Comparison of ENCODE assay signal across 10 mouse cellular contexts in the genomic region with DNA sequence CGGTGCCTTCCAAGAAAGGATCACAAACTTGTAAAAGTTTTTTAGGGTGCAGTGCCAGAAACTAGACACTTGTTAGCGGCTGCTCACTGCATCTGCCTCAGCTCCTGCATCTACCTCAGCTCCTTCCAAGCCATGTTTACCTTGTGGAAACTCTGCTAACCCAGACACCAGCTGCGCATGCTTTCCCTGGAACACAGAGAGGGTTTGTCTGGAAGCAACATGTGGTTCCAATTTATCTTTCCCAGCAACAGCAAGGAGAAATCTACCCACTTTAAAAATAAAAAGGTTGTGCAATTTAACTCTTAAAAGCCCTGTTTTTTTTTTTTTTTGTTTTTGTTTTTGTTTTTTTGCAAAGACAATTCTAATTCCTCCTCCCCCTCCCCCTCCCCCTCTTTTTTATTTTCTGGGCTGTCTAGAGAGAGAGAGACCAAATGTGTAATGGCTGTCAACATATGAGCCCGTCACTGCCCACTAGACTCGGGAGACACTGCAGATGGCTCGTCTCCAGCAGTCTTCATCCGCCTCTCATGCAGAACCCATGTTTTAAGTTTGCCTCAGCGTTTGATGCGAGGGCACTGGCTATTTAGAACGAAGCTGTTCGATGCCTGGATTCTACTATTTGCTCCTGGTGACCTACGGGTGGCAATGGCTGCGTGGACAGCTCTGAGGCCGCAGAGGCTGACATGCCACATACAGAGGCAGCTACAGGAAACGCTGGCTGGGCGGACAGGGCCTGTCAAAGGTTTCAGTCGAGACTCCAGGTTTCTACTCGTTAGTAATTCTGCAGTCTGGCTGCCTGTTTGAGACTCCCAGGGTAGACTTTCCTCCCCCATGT.
DNase-seq lines count a peak whose midpoint lies in the region; ATAC-seq and TF ChIP-seq lines count a peak whose summit lies in the region.
"Had no signal": no experiment of that assay in that cellular context is flagged by ENCODE, and none has a peak within 500 bp of the region (broad histone marks: within the 10 kb centered on the region; RNA-seq: fewer than 3 reads in every experiment).

No protein-coding gene starts in this region.

- peak overlapping the region; percentile 29 for H3K4me2 ChIP-seq in lung, embryonic 16.5 days (ENCODE audit: low read depth, low read length)
- H3K4me2 ChIP-seq in intestine, embryonic 14.5 days (ENCODE audit: low read length), result no peak overlapping the region
- H3K4me2 ChIP-seq in stomach, embryonic 16.5 days (ENCODE audit: low read depth, low read length), result no peak overlapping the region

- H3K9me3 ChIP-seq in lung, embryonic 16.5 days (ENCODE audit: control insufficient read depth, low read length), result peaks cover 3% of the 10 kb centered on the region; the same call in 1 of the 2 replicates
- 0 out of 2 replicates have a peak, but pooled peaks cover 2% of the 10 kb centered on the region for H3K9me3 ChIP-seq in intestine, embryonic 14.5 days (ENCODE audit: control insufficient read depth, low read length)
- H3K9me3 ChIP-seq in stomach, embryonic 16.5 days (replicated peaks; ENCODE audit: control insufficient read depth, low read length), result no peaks in the 10 kb centered on the region

- no peaks in the 10 kb centered on the region for H3K36me3 ChIP-seq in lung, embryonic 16.5 days (ENCODE audit: control insufficient read depth, insufficient read depth, low read length)
- H3K36me3 ChIP-seq in intestine, embryonic 14.5 days (ENCODE audit: control insufficient read depth, insufficient read depth, low read length), result no peaks in the 10 kb centered on the region
- H3K36me3 ChIP-seq in stomach, embryonic 16.5 days (ENCODE audit: control insufficient read depth, insufficient read depth, low read length), result no peaks in the 10 kb centered on the region

- no peak for TF ChIP-seq CTCF in gastrocnemius, adult 2 months (IDR thresholded peaks at IDR 0.05)

- ATAC-seq in lung, embryonic 16.5 days (ENCODE audit: low read depth), result peak; percentile 49
- no peak for ATAC-seq in intestine, embryonic 14.5 days (replicated peaks; ENCODE audit: low FRiP score, low TSS enrichment, low read depth)
- ATAC-seq in stomach, embryonic 16.5 days (ENCODE audit: insufficient read depth, low FRiP score), result no peak

- H3K9ac ChIP-seq in lung, embryonic 16.5 days (ENCODE audit: low read length), result no peak overlapping the region
- no peak overlapping the region for H3K9ac ChIP-seq in intestine, embryonic 14.5 days (ENCODE audit: low read length)
- H3K9ac ChIP-seq in stomach, embryonic 16.5 days (ENCODE audit: low read length), result no peak overlapping the region

- intact Hi-C loops in gastrocnemius, adult 2 months (cut with DNase I), result loop anchor here (5.0 kb wide), 1 partner anchor 111 kb away; no protein-coding TSS in a partner anchor
- intact Hi-C loops in gastrocnemius, postnatal 36 days (cut with DNase I), result no loop called here

- no peak overlapping the region for H3K4me3 ChIP-seq in gastrocnemius, adult 2 months
- no peak overlapping the region for H3K4me3 ChIP-seq in lung, embryonic 16.5 days (ENCODE audit: low read length)
- no peak overlapping the region for H3K4me3 ChIP-seq in intestine, embryonic 14.5 days (ENCODE audit: low read depth, low read length)
- no peak overlapping the region for H3K4me3 ChIP-seq in stomach, embryonic 16.5 days (replicated peaks; ENCODE audit: low read length)

- WGBS in lung, embryonic 16.5 days, result 38% methylated on average over 18 of the region's 18 CpGs
- 43% methylated on average over 18 of the region's 18 CpGs for whole genome bisulfite sequencing in intestine, embryonic 14.5 days
- WGBS in stomach, embryonic 16.5 days, result 50% methylated on average over 18 of the region's 18 CpGs

- H3K27me3 ChIP-seq in lung, embryonic 16.5 days (ENCODE audit: control insufficient read depth, insufficient read depth, low read depth, low read length), result no peaks in the 10 kb centered on the region
- H3K27me3 ChIP-seq in intestine, embryonic 14.5 days (replicated peaks; ENCODE audit: control insufficient read depth, insufficient read depth, low read length), result no peaks in the 10 kb centered on the region
- no peaks in the 10 kb centered on the region for H3K27me3 ChIP-seq in stomach, embryonic 16.5 days (ENCODE audit: control insufficient read depth, insufficient read depth, low read length)

- peak; percentile 56 for DNase-seq in gastrocnemius, adult 2 months
- no peak for DNase-seq in gastrocnemius, postnatal 36 days
- DNase-seq in lung, postnatal 25 days (ENCODE audit: low spot score), result no peak
- no peak for DNase-seq in intestine, embryonic 14.5 days (ENCODE audit: low spot score)
- DNase-seq in T-cell, adult 2 months (ENCODE audit: low spot score), result no peak
- DNase-seq in layer of hippocampus, adult 8-10 months (ENCODE audit: low spot score in 2 of 2), result no peak
- DNase-seq: cerebellum, adult 18-20 months; lung, postnatal 14 days had no signal

- H3K4me1 ChIP-seq in lung, embryonic 16.5 days (replicated peaks; ENCODE audit: control insufficient read depth, insufficient read depth, low read length), result peaks cover 27% of the 10 kb centered on the region
- H3K4me1 ChIP-seq in intestine, embryonic 14.5 days (replicated peaks; ENCODE audit: control insufficient read depth, insufficient read depth, low read length), result peaks cover 33% of the 10 kb centered on the region
- H3K4me1 ChIP-seq in stomach, embryonic 16.5 days (ENCODE audit: control insufficient read depth, insufficient read depth, low read length), result peaks cover 28% of the 10 kb centered on the region

- H3K27ac ChIP-seq in gastrocnemius, adult 2 months, result peak overlapping the region; percentile 85
- peak overlapping the region; percentile 81 for H3K27ac ChIP-seq in lung, embryonic 16.5 days (ENCODE audit: low read length)
- H3K27ac ChIP-seq in intestine, embryonic 14.5 days (ENCODE audit: low read depth), result peak overlapping the region; percentile 57
- peak overlapping the region; percentile 31; the same call in 1 of the 2 replicates for H3K27ac ChIP-seq in stomach, embryonic 16.5 days (ENCODE audit: low read length)

Comparison
In these comparisons a context has a peak if more than half of its experiments do, and no peak if none do; other contexts are left out.
1. H3K27ac ChIP-seq: peak in every context shown above with its lines; median percentile 85 in gastrocnemius, adult 2 months; 81 in lung, embryonic 16.5 days; 57 in intestine, embryonic 14.5 days; 31 in stomach, embryonic 16.5 days.